Mouse (Mus musculus) lung, postnatal 0 days (tissue): Measurements from ENCODE around the gene Med13.

Experiments used
- CTCF ChIP-seq: IDR thresholded peaks from 2 replicates; pipeline ENCODE4 v1.5.1; 2016; ENCODE audit warnings: antibody characterized with exemption, mild to moderate bottlenecking
- EP300 ChIP-seq: IDR thresholded peaks from 2 replicates; pipeline ENCODE4 v1.6.1; 2016; ENCODE audit warnings: antibody characterized with exemption, mild to moderate bottlenecking, control low read depth

DNA sequence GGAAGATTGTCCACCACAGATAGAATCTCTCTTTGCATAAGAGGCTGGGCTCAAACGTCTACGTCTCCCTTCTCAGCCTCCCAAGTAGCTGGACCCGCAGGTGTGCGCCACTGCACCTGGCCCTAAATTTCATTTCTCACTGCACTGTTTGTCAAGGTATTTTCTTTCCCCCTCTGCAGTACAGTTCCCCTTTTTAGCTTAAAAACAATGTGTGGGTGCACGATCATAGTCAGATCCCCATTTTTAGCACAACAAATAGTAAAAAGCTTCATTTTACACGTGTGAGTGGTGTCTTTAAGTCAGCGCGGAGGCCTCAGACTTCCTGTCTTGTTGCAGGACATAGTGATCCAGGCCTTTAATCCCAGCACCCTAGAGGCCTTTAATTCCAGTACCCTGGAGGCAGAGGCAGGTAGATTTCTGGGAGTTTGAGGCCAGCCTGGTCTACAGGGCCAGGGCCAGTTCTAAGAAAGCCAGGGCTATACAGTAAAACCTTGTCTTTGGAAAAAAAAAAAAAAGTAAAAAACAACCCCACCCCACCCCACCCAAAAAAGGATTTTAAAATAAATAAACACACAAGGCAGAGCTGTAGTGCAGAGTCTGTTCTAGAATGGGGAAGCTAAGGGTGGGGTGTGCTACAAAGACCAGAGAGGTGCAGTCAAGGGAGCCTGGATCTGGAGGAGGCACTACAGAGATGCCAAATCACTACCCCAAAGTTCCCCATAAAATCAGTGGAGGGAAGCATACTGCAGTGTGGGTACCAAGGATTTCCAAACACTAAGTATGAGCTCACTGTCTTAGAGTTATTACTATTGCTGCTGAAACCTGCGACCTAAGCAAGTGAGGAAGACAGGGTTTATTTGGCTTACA, 42.1 kb upstream of the Med13 start:
- TF ChIP-seq CTCF = no peak
- TF ChIP-seq EP300 = no peak
